Mouse (Mus musculus) 3134 (cell line): ENCODE measurements around the gene Tcf7l2.

Experiments
- DNase-seq: peaks from one replicate; pipeline ENCODE4 v3.0.0-alpha.2; 2011; ENCODE audit warnings: low spot score; ENCODE audit not compliant: insufficient read length; ENCODE audit errors: extremely low read depth

Gene Tcf7l2

GRCm38 (mm10) chr19:55825001-55825827 is 83.6 kb downstream of the Tcf7l2 start:
- no peak for DNase-seq

- DNase-seq = no peak
Observed at GRCm38 (mm10) chr19:55825951-55826507, 84.4 kb downstream of the Tcf7l2 start.

GRCm38 (mm10) chr19:55827613-55828259 is 86.1 kb downstream of the Tcf7l2 start:
- DNase-seq = no peak

- no peak for DNase-seq
Observed at GRCm38 (mm10) chr19:55830976-55831559, 89.4 kb downstream of the Tcf7l2 start.

GRCm38 (mm10) chr19:55832122-55832521 is 90.5 kb downstream of the Tcf7l2 start:
- DNase-seq = no peak

- DNase-seq = no peak
Observed at GRCm38 (mm10) chr19:55833807-55834385, 92.3 kb downstream of the Tcf7l2 start.

GRCm38 (mm10) chr19:55836930-55837687 is 95.5 kb downstream of the Tcf7l2 start:
- DNase-seq = no peak

- DNase-seq = no peak
Observed at GRCm38 (mm10) chr19:55837924-55838323, 96.3 kb downstream of the Tcf7l2 start.

GRCm38 (mm10) chr19:55838389-55839035 is 96.9 kb downstream of the Tcf7l2 start:
- DNase-seq = no peak

- no peak for DNase-seq
Observed at GRCm38 (mm10) chr19:55839036-55839555, 97.5 kb downstream of the Tcf7l2 start.

- DNase-seq = no peak
Observed at GRCm38 (mm10) chr19:55840499-55841121, 99.0 kb downstream of the Tcf7l2 start.

- no peak for DNase-seq
Observed at GRCm38 (mm10) chr19:55842046-55842445, 100.4 kb downstream of the Tcf7l2 start.

- no peak for DNase-seq
Observed at GRCm38 (mm10) chr19:55843111-55843887, 101.7 kb downstream of the Tcf7l2 start.

GRCm38 (mm10) chr19:55845702-55846101 is 104.1 kb downstream of the Tcf7l2 start:
- no peak for DNase-seq

GRCm38 (mm10) chr19:55846256-55846655 is 104.6 kb downstream of the Tcf7l2 start:
- DNase-seq = no peak

- no peak for DNase-seq
Observed at GRCm38 (mm10) chr19:55847043-55847442, 105.4 kb downstream of the Tcf7l2 start.

GRCm38 (mm10) chr19:55850402-55851078 is 108.9 kb downstream of the Tcf7l2 start:
- DNase-seq = no peak
